In the genomic region with DNA sequence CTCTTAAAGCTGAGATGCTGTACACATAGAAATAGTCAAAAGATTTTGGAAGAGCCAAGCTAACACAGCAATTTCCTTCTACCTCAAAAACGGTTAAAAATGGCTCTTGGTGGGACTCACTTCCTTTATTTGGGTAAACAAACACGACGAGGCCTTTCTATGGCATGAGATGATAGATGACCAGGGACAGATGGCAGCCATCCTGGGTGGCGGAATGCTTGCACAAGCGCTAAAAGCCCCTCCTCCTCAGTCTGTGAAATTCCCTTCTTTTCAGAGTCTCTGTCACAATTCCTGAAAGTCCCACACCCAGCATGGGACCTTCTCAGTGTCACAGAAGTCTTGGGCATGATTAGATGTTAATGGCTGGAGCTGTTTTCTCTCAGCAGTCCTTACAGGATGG, we compare ENCODE assay signal across 17 mouse cellular contexts. TPM values are rescaled to one million over a fixed set of nuclear protein-coding genes. Genes with fewer than 3 reads are reported as not detected.
DNase-seq lines count a peak whose midpoint lies in the region; ATAC-seq and TF ChIP-seq lines count a peak whose summit lies in the region.
"Had no signal": no experiment of that assay in that cellular context is flagged by ENCODE, and none has a peak within 500 bp of the region (broad histone marks: within the 10 kb centered on the region; RNA-seq: fewer than 3 reads in every experiment).

No protein-coding gene starts in this region.

- no peak overlapping the region for H3K9ac ChIP-seq in forebrain, embryonic 14.5 days (ENCODE audit: low read length)
- H3K9ac ChIP-seq: limb, embryonic 12.5 days; liver, embryonic 13.5 days had no signal

- no peaks in the 10 kb centered on the region for H3K79me2 ChIP-seq in myocyte (ENCODE audit: control insufficient read depth, insufficient read depth)

- no peak overlapping the region for H3K4me3 ChIP-seq in myocyte
- H3K4me3 ChIP-seq in forebrain, embryonic 14.5 days (ENCODE audit: low read depth, low read length): no peak overlapping the region
- H3K4me3 ChIP-seq: limb, embryonic 12.5 days; liver, embryonic 13.5 days; megakaryocyte, embryonic 14.5 days had no signal

- DNase-seq in kidney, postnatal 10 days: peak; percentile 14
- no peak for DNase-seq in kidney, adult 18-20 months
- DNase-seq in lung, postnatal 10 days: peak; percentile 49
- no peak for DNase-seq in lung, postnatal 14 days
- DNase-seq in embryo, embryonic 9.5 days (ENCODE audit: extremely low spot score): peak; percentile 15
- no peak for DNase-seq in forebrain, embryonic 14.5 days (ENCODE audit: low spot score)
- no peak for DNase-seq in thymus, postnatal 14 days
- DNase-seq: adrenal gland, adult 8-10 months; cerebellum, adult 9-10 months; gastrocnemius, postnatal 25 days; kidney, adult 2 months; liver, embryonic 13.5 days; thymus, postnatal 25 days had no signal

- H3K27ac ChIP-seq in forebrain, embryonic 14.5 days (ENCODE audit: low read depth, low read length): no peak overlapping the region
- H3K27ac ChIP-seq: limb, embryonic 12.5 days; liver, embryonic 13.5 days had no signal

- no peaks in the 10 kb centered on the region for H3K36me3 ChIP-seq in myocyte (ENCODE audit: control insufficient read depth, insufficient read depth)
- H3K36me3 ChIP-seq in forebrain, embryonic 14.5 days (ENCODE audit: control insufficient read depth, insufficient read depth, low read length): no peaks in the 10 kb centered on the region
- H3K36me3 ChIP-seq: limb, embryonic 12.5 days; liver, embryonic 13.5 days had no signal

- no peak for ATAC-seq in forebrain, embryonic 14.5 days
- ATAC-seq: midbrain, embryonic 16.5 days had no signal

- no peaks in the 10 kb centered on the region for H3K4me1 ChIP-seq in forebrain, embryonic 14.5 days (ENCODE audit: control insufficient read depth, insufficient read depth, low read length)
- H3K4me1 ChIP-seq: limb, embryonic 12.5 days had no signal

- 75% methylated on average over 5 of the region's 5 CpGs for WGBS in forebrain, embryonic 14.5 days

- no peaks in the 10 kb centered on the region for H3K9me3 ChIP-seq in forebrain, embryonic 14.5 days (replicated peaks; ENCODE audit: control insufficient read depth, low read length)
- H3K9me3 ChIP-seq: limb, embryonic 12.5 days; liver, embryonic 13.5 days had no signal

- H3K27me3 ChIP-seq in myocyte (ENCODE audit: control insufficient read depth, insufficient read depth, insufficient read length): no peaks in the 10 kb centered on the region
- no peaks in the 10 kb centered on the region; the same call in 1 of the 2 replicates for H3K27me3 ChIP-seq in forebrain, embryonic 14.5 days (replicated peaks; ENCODE audit: control insufficient read depth, insufficient read depth, low read length)
- H3K27me3 ChIP-seq: limb, embryonic 12.5 days; liver, embryonic 13.5 days had no signal

- no peak for TF ChIP-seq POLR2A in myocyte (IDR thresholded peaks at IDR 0.05; ENCODE audit: insufficient read length, low read depth)

- no peak overlapping the region for H3ac ChIP-seq in myocyte (ENCODE audit: control insufficient read depth, insufficient read length)

- H3K4me2 ChIP-seq in myocyte (ENCODE audit: low read depth): peak overlapping the region; percentile 86
- no peak overlapping the region for H3K4me2 ChIP-seq in forebrain, embryonic 14.5 days (ENCODE audit: low read length)
- H3K4me2 ChIP-seq: limb, embryonic 12.5 days; liver, embryonic 13.5 days had no signal

TF ChIP-seq in myocyte, 11 proteins besides CTCF, POLR2A, EP300 and RAD21:
- no peak for TF ChIP-seq POLR2AphosphoS2 (IDR thresholded peaks at IDR 0.05; ENCODE audit: insufficient read length, low read depth)
- TF ChIP-seq CEBPB (IDR thresholded peaks at IDR 0.05; ENCODE audit: insufficient read depth, poor library complexity, severe bottlenecking): peak; percentile 80
- TF ChIP-seq TCF12 (IDR thresholded peaks at IDR 0.05; ENCODE audit: insufficient read depth, poor library complexity, severe bottlenecking): peak; percentile 26
- TF ChIP-seq REST (IDR thresholded peaks at IDR 0.05; ENCODE audit: insufficient read depth, insufficient read length): no peak
- TF ChIP-seq USF1 (IDR thresholded peaks at IDR 0.05; ENCODE audit: low read depth): no peak
- TF ChIP-seq E2F4 (IDR thresholded peaks at IDR 0.05; ENCODE audit: insufficient read depth): no peak
- peak in 1 of 3 experiments; percentile 12 for TF ChIP-seq MYOG (IDR thresholded peaks at IDR 0.05; ENCODE audit: control insufficient read depth in 1 of 3, insufficient read depth in 1 of 3, insufficient read length in 2 of 3, low read depth in 2 of 3)
- peak in 2 of 3 experiments; percentile 75 to 90 for TF ChIP-seq MYOD1 (IDR thresholded peaks at IDR 0.05; ENCODE audit: control insufficient read depth in 1 of 3, insufficient read length in 2 of 3, low read depth in 2 of 3)
- TF ChIP-seq TCF3 (IDR thresholded peaks at IDR 0.05; ENCODE audit: insufficient read length, low read depth): peak; percentile 24
- no peak for TF ChIP-seq MAX (IDR thresholded peaks at IDR 0.05; ENCODE audit: low read depth)
- no peak for TF ChIP-seq SRF (IDR thresholded peaks at IDR 0.05; ENCODE audit: control insufficient read depth, insufficient read length, low read depth)
TF ChIP-seq in myocyte: peak in this region for 5.

RNA-seq across cellular contexts. Expression of gene Ado, which starts 59.3 kb away (rescaled TPM):
- polyA plus RNA-seq in myocyte (2012; fragmentation: generic; extraction: Trizol): 18.3 TPM
- 67.3 and 80.5 TPM in 2 replicates for polyA plus RNA-seq in forebrain, embryonic 14.5 days (2014; fragmentation: Nextera tagmentation; extraction: Ambion mirVana)

Comparison
In these comparisons a context has a peak if more than half of its experiments do, and no peak if none do; other contexts are left out.
1. DNase-seq: peak in kidney, postnatal 10 days (single experiment), lung, postnatal 10 days (single experiment) and embryo, embryonic 9.5 days (single experiment); none in kidney, adult 18-20 months (single experiment), lung, postnatal 14 days (single experiment), forebrain, embryonic 14.5 days (single experiment) and thymus, postnatal 14 days (single experiment).